Mouse (Mus musculus): ENCODE data around the gene St6gal1. TPM values are rescaled to one million over a fixed set of nuclear protein-coding genes. Genes with fewer than 3 reads are reported as not detected.

Gene St6gal1
- polyA plus RNA-seq, 1 experiment from 2014 or later, result 15.1 TPM

DNA sequence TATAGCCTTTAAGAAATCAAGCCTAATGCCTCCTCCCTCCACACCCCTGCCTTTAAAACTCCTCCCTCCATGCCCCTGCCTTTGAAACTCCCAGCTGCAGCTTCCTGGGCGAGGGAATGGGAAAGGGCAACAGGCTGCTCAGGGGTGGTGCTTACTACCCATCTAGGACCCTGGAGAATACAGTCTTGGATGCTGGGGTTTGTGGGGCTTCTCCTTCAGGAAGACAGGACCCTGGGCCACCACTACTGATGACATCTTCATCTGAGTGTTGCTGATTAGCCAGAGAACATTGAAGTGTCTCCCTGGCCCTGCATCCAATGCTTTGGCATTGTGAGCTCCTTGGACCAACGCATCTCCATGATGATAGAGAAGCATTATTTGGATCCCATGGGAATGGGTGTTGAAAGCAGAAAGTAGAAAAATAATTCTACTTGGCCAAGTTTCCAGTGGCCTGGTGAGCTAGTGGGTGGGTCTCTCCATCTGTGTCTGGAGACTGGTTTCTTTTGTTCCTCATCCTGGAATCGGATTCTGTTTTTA is 137.0 kb downstream of the St6gal1 start:
- 91% methylated on average over 3 of the region's 3 CpGs for WGBS
- Histone ChIP-seq H3K27me3 (replicated peaks; ENCODE audit: control insufficient read depth, insufficient read depth, low read length) (no peaks in the 10 kb centered on the region), H3K9ac (ENCODE audit: low read depth, low read length) (no peak overlapping the region), H3K4me2 (ENCODE audit: low read depth, low read length) (no peak overlapping the region), H3K4me1 (ENCODE audit: control insufficient read depth, insufficient read depth, low read length) (no peaks in the 10 kb centered on the region), H3K4me3 (ENCODE audit: low read length) (no peak overlapping the region), H3K36me3 (ENCODE audit: control insufficient read depth, insufficient read depth, low read length) (no peaks in the 10 kb centered on the region), H3K27ac (ENCODE audit: low read length) (no peak overlapping the region), H3K9me3 (ENCODE audit: control insufficient read depth, low read length) (no peaks in the 10 kb centered on the region)
- ATAC-seq, result no peak

- no peaks in the 10 kb centered on the region for H3K36me3 ChIP-seq (ENCODE audit: control insufficient read depth, insufficient read depth, low read length)
- no peak overlapping the region for H3K27ac ChIP-seq (ENCODE audit: low read length)
- no peak overlapping the region for H3K9ac ChIP-seq (ENCODE audit: low read depth, low read length)
- H3K4me3 ChIP-seq (ENCODE audit: low read length), result no peak overlapping the region
- no peak for ATAC-seq
- no peak overlapping the region for H3K4me2 ChIP-seq (ENCODE audit: low read depth, low read length)
- no peaks in the 10 kb centered on the region for H3K9me3 ChIP-seq (ENCODE audit: control insufficient read depth, low read length)
- no peaks in the 10 kb centered on the region for H3K4me1 ChIP-seq (ENCODE audit: control insufficient read depth, insufficient read depth, low read length)
- WGBS, result 75% methylated on average over 2 of the region's 2 CpGs
- H3K27me3 ChIP-seq (replicated peaks; ENCODE audit: control insufficient read depth, insufficient read depth, low read length), result no peaks in the 10 kb centered on the region
These were observed 139.9 kb downstream of the St6gal1 start for GRCm38 (mm10) chr16:23364328-23364990.

- H3K36me3 ChIP-seq (ENCODE audit: control insufficient read depth, insufficient read depth, low read length), result no peaks in the 10 kb centered on the region
- H3K9ac ChIP-seq (ENCODE audit: low read depth, low read length), result no peak overlapping the region
- 43% methylated on average over 3 of the region's 3 CpGs for WGBS
- no peak overlapping the region for H3K4me3 ChIP-seq (ENCODE audit: low read length)
- no peaks in the 10 kb centered on the region for H3K4me1 ChIP-seq (ENCODE audit: control insufficient read depth, insufficient read depth, low read length)
- H3K27ac ChIP-seq (ENCODE audit: low read length), result no peak overlapping the region
- H3K9me3 ChIP-seq (ENCODE audit: control insufficient read depth, low read length), result no peaks in the 10 kb centered on the region
- H3K27me3 ChIP-seq (replicated peaks; ENCODE audit: control insufficient read depth, insufficient read depth, low read length), result no peaks in the 10 kb centered on the region
- no peak for ATAC-seq
- H3K4me2 ChIP-seq (ENCODE audit: low read depth, low read length), result no peak overlapping the region
These were observed 144.6 kb downstream of the St6gal1 start for GRCm38 (mm10) chr16:23369124-23369523.

DNA sequence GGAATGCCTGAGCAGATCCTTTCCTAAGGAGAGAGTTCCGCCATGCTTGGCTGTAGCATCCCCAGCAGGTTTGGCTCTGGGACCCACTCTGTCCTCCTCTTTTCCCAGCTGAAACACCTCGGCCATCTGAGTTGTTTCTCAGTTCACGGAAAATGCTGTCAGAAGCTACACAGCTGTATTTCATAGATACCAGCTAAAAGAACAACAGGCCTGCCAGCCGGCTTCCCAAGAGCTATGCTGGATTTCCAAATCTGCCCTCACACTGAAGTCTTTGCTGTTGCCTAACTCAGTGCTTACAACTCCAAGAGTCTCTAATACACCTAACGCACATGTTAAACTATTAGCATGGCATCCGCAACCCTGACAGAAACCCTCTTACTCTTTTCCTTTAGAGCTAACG is 146.2 kb downstream of the St6gal1 start:
- H3K4me3 ChIP-seq (ENCODE audit: low read length), result no peak overlapping the region
- no peaks in the 10 kb centered on the region for H3K9me3 ChIP-seq (ENCODE audit: control insufficient read depth, low read length)
- ATAC-seq, result no peak
- H3K27me3 ChIP-seq (replicated peaks; ENCODE audit: control insufficient read depth, insufficient read depth, low read length), result no peaks in the 10 kb centered on the region
- no peak overlapping the region for H3K4me2 ChIP-seq (ENCODE audit: low read depth, low read length)
- WGBS, result 84% methylated on average over 7 of the region's 7 CpGs
- H3K27ac ChIP-seq (ENCODE audit: low read length), result no peak overlapping the region
- no peaks in the 10 kb centered on the region for H3K36me3 ChIP-seq (ENCODE audit: control insufficient read depth, insufficient read depth, low read length)
- no peak overlapping the region for H3K9ac ChIP-seq (ENCODE audit: low read depth, low read length)
- no peaks in the 10 kb centered on the region for H3K4me1 ChIP-seq (ENCODE audit: control insufficient read depth, insufficient read depth, low read length)

DNA sequence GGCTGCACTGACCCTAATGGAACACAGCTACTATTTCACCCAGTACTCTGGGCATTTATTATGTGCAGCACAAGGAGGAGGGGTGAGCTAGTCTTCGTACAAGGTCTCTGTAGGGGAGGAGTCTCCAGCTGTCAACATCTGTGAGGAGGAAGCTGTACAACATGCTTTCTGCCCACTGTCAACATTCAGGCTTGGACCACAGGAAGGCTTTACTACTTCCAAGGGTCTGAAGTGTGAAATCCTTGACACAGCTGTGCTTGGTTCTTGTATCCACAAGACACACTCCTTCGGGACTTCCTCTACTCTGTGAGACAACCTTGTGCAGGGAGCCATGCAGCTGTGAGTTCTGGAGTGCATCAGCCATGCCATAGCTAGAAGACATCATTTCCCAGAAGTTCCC is 147.8 kb downstream of the St6gal1 start:
- WGBS, result 51% methylated on average over 2 of the region's 2 CpGs
- no peak for ATAC-seq

GRCm38 (mm10) chr16:23374068-23374467 is 149.5 kb downstream of the St6gal1 start:
- no peaks in the 10 kb centered on the region for H3K27me3 ChIP-seq (replicated peaks; ENCODE audit: control insufficient read depth, insufficient read depth, low read length)
- H3K4me2 ChIP-seq (ENCODE audit: low read depth, low read length), result no peak overlapping the region
- H3K9ac ChIP-seq (ENCODE audit: low read depth, low read length), result no peak overlapping the region
- 86% methylated on average over 4 of the region's 4 CpGs for WGBS
- no peaks in the 10 kb centered on the region for H3K9me3 ChIP-seq (ENCODE audit: control insufficient read depth, low read length)
- no peak for ATAC-seq
- no peak overlapping the region for H3K27ac ChIP-seq (ENCODE audit: low read length)
- H3K36me3 ChIP-seq (ENCODE audit: control insufficient read depth, insufficient read depth, low read length), result no peaks in the 10 kb centered on the region
- no peaks in the 10 kb centered on the region for H3K4me1 ChIP-seq (ENCODE audit: control insufficient read depth, insufficient read depth, low read length)
- no peak overlapping the region for H3K4me3 ChIP-seq (ENCODE audit: low read length)

More for the DNA sequence above, 147.8 kb downstream of the St6gal1 start:
- Histone ChIP-seq H3K36me3 (ENCODE audit: control insufficient read depth, insufficient read depth, low read length) (no peaks in the 10 kb centered on the region), H3K9me3 (ENCODE audit: control insufficient read depth, low read length) (no peaks in the 10 kb centered on the region), H3K4me1 (ENCODE audit: control insufficient read depth, insufficient read depth, low read length) (no peaks in the 10 kb centered on the region), H3K27me3 (replicated peaks; ENCODE audit: control insufficient read depth, insufficient read depth, low read length) (no peaks in the 10 kb centered on the region), H3K4me2 (ENCODE audit: low read depth, low read length) (no peak overlapping the region), H3K27ac (ENCODE audit: low read length) (no peak overlapping the region), H3K4me3 (ENCODE audit: low read length) (no peak overlapping the region), H3K9ac (ENCODE audit: low read depth, low read length) (no peak overlapping the region)

- no peak overlapping the region for H3K4me2 ChIP-seq (ENCODE audit: low read depth, low read length)
- H3K36me3 ChIP-seq (ENCODE audit: control insufficient read depth, insufficient read depth, low read length), result no peaks in the 10 kb centered on the region
- H3K4me1 ChIP-seq (ENCODE audit: control insufficient read depth, insufficient read depth, low read length), result no peaks in the 10 kb centered on the region
- ATAC-seq, result no peak
- 53% methylated on average over 5 of the region's 5 CpGs for WGBS
- H3K4me3 ChIP-seq (ENCODE audit: low read length), result no peak overlapping the region
- H3K9me3 ChIP-seq (ENCODE audit: control insufficient read depth, low read length), result no peaks in the 10 kb centered on the region
- no peak overlapping the region for H3K9ac ChIP-seq (ENCODE audit: low read depth, low read length)
- no peak overlapping the region for H3K27ac ChIP-seq (ENCODE audit: low read length)
- no peaks in the 10 kb centered on the region for H3K27me3 ChIP-seq (replicated peaks; ENCODE audit: control insufficient read depth, insufficient read depth, low read length)
These were observed 150.4 kb downstream of the St6gal1 start for GRCm38 (mm10) chr16:23374938-23375337.

- H3K27me3 ChIP-seq (replicated peaks; ENCODE audit: control insufficient read depth, insufficient read depth, low read length), result no peaks in the 10 kb centered on the region
- H3K4me3 ChIP-seq (ENCODE audit: low read length), result no peak overlapping the region
- H3K9ac ChIP-seq (ENCODE audit: low read depth, low read length), result no peak overlapping the region
- H3K27ac ChIP-seq (ENCODE audit: low read length), result no peak overlapping the region
- H3K36me3 ChIP-seq (ENCODE audit: control insufficient read depth, insufficient read depth, low read length), result no peaks in the 10 kb centered on the region
- ATAC-seq, result no peak
- H3K4me2 ChIP-seq (ENCODE audit: low read depth, low read length), result no peak overlapping the region
- no peaks in the 10 kb centered on the region for H3K4me1 ChIP-seq (ENCODE audit: control insufficient read depth, insufficient read depth, low read length)
- H3K9me3 ChIP-seq (ENCODE audit: control insufficient read depth, low read length), result no peaks in the 10 kb centered on the region
- 54% methylated on average over 10 of the region's 10 CpGs for WGBS
These were observed 151.6 kb downstream of the St6gal1 start for GRCm38 (mm10) chr16:23376189-23376588.

DNA sequence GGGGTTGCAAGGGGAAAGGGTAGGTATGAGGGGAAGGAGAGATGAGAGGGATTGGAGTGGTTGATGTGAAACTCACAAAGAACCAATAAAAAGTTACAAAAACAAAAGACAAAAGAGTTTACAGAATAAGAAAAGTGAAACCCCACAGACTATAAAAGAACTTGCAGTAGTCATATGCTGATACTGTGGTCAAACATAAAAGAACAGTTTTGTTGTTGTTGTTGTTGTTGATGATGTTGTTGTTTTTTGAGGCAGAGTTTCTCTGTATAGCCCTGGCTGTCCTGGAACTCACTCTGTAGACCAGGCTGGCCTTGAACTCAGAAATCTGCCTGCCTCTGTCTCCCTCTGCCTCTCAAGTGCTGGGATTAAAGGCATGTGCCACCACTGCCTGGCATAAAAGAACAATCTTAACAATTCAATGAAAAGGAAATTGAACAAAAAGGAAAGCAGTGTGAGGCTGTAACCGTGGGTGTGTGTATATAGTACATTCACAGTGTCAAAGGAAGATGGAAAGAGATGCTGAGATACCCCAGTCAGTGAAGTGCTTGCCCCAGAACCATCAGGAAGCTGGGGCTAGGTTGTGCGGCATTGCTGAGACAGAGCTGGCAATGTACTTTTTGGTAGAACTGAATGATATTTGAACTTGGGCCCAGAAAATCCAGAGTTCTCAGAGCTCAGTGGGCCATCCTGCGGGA is 155.1 kb downstream of the St6gal1 start:
- H3K9me3 ChIP-seq (ENCODE audit: control insufficient read depth, low read length), result 0 out of 2 replicates have a peak, but pooled peaks cover 4% of the 10 kb centered on the region
- H3K27ac ChIP-seq (ENCODE audit: low read length), result no peak overlapping the region
- no peak overlapping the region for H3K4me3 ChIP-seq (ENCODE audit: low read length)
- no peak overlapping the region for H3K4me2 ChIP-seq (ENCODE audit: low read depth, low read length)
- H3K4me1 ChIP-seq (ENCODE audit: control insufficient read depth, insufficient read depth, low read length), result no peaks in the 10 kb centered on the region
- 78% methylated on average over 3 of the region's 3 CpGs for WGBS
- H3K9ac ChIP-seq (ENCODE audit: low read depth, low read length), result no peak overlapping the region
- ATAC-seq, result no peak
- no peaks in the 10 kb centered on the region for H3K36me3 ChIP-seq (ENCODE audit: control insufficient read depth, insufficient read depth, low read length)
- H3K27me3 ChIP-seq (replicated peaks; ENCODE audit: control insufficient read depth, insufficient read depth, low read length), result no peaks in the 10 kb centered on the region

Data from intestine, embryonic 16.5 days (tissue).